Mouse (Mus musculus) embryonic stem cell, embryonic (primary cell): ENCODE data around the gene Grm8.

Source experiments
- CTCF ChIA-PET, 4 experiments: fragments of 300-600 bp in 2 of 4; fragments of 350-600 bp in 2 of 4; sonication (Branson Sonifier 250); formaldehyde crosslinking; loops; one replicate each; lab custom pipeline; 2022; ENCODE audit warnings: inconsistent platforms in 2 of 4; lab: Charles Lee
- POLR2A ChIA-PET, 4 experiments: fragments of 300-600 bp in 2 of 4; fragments of 350-600 bp in 2 of 4; sonication (Branson Sonifier 250); formaldehyde crosslinking; loops; one replicate each; lab custom pipeline; 2022; ENCODE audit warnings: antibody characterized with exemption in 4 of 4, inconsistent platforms in 1 of 4; lab: Charles Lee

The Grm8 gene

DNA sequence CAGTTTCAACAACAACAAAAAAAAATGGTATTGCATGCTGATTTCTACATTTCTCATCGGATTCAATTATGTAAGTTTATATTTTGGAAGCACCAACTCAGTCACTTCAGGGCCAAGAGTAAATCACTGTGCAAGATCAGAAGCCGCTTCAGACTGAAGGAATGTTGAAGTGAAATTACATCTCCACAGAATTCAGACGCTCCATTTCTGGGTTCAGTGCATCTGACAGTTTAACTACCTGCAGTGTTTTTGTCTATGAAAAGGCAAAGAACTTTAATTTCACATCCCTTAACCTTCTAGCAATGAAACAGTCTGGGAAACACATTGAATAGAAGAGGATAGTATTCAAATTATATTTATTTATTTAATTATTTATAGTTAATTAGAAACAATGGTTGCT, 59.4 kb downstream of the Grm8 start:
- POLR2A ChIA-PET, result no interaction called here
- CTCF ChIA-PET, result no interaction called here

DNA sequence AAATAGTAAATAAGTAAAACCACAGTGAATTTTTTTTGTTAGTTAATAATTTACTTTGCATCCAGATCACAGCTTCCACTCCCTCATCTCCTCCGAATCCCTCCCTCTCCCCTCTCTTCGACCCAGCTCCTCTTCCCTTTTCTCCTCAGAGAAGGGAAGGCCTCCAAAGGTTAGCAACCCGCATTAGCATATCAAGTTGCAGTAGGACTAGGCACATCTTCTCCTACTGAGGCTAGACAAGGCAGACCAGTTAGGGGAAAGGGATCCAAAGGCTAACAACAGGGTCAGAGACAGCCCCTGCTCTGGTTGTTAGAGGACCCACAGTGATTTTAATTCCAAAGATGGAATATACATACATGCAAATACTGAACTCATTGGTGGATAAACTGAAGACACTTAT, 60.5 kb downstream of the Grm8 start:
- CTCF ChIA-PET, result no interaction called here

DNA sequence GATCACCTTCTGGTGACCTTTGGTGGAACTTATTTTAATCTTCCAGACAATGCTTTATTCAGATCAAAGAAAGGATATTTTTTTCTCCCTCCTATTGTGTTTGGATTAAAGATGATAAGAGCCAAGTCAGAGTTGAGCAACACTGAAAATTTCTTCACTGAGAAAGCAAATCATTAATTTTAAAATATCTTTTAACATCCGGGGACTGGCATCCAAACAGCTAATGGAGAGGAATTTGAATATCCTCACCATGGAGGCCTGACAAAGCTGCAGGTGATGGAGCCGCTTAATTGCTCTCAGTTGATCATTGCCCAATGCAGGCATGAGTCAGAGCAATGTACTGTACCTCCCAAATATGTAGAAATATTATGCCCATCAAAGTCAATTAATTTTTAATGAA, 83.0 kb downstream of the Grm8 start:
- ChIA-PET POLR2A (no interaction called here), CTCF (no interaction called here)

More for the DNA sequence above, 60.5 kb downstream of the Grm8 start:
- POLR2A ChIA-PET, result no interaction called here

DNA sequence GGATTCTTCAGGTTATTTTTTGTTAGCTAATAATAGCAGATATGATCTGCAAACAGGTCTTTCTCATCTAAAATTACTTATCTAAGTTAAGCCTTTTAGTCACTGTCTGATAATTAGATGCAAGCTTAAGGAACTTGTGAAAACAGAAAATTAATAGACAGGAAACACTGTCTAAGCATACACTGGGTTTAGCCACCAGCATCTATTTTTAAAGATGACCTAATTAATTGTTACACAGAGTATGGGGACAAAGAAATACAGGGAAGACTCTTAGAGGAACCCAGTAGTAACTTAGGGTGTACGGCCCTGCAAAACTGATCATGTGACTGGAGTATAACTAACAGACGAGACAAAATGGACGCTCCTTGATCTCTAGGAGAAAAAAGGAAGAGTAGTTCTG, 92.6 kb downstream of the Grm8 start:
- CTCF ChIA-PET, result no interaction called here
- POLR2A ChIA-PET, result no interaction called here

DNA sequence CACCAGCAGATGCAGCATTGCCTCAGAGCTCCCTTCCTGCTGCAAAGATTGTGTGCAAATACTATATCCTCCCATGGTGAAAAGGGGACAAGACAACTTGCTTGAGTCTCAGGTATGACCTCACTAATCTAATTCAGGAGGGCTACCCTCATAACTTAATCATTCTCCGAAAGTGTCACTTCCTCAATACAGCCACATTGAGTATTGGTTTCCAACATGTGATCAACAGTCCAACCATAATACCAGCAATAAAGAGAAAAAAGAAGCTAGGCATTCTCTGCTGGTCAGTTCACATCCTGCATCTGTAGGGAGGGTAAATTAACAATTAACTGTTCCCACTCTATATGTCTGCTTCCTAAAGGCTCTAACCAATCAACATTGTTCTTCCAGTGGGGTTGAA, 94.2 kb downstream of the Grm8 start:
- CTCF ChIA-PET, result no interaction called here
- POLR2A ChIA-PET, result no interaction called here

DNA sequence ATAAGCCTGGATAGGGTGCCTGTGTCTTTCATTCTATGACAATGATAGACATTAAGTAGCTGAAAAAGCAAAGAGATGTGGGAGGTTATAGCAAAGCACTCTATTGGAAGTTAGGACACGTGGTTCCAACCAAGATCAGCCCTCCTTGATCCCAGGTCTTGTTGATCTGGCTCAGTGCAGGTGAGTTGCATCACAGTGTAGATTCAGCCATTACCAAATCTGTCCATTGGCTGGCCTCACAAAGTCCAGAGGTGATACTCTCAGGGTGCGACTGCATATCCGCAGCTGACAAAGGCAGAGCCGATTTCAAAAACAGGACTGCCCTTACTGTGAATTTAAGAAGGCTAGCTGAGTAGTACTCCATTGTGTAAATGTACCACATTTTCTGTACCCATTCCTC, 103.0 kb downstream of the Grm8 start:
- ChIA-PET POLR2A (interaction anchor here in 1 of 4 experiments (0.6 kb wide), 1 partner anchor 100 kb away, joined by 4 read pairs; no protein-coding TSS in a partner anchor), CTCF (no interaction called here)

DNA sequence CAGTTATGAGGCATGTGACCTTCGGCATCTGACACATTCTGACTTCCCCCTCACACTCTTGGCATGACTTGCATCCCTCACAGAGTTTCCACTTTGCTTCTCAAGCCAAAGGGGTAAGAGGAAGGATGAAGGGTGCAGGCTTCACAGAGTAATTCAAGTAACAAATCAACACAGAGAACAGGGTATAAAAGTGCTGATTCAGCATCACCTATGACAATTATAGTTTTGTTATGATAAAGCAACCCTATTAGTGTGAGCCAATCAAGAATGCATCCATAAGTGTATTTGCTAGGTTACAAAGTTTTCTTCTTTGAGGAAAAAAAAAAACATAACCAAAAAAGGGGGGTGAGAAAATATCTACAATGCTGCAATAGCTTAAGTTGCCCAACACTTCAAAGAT, 117.3 kb downstream of the Grm8 start:
- ChIA-PET POLR2A (no interaction called here), CTCF (no interaction called here)

DNA sequence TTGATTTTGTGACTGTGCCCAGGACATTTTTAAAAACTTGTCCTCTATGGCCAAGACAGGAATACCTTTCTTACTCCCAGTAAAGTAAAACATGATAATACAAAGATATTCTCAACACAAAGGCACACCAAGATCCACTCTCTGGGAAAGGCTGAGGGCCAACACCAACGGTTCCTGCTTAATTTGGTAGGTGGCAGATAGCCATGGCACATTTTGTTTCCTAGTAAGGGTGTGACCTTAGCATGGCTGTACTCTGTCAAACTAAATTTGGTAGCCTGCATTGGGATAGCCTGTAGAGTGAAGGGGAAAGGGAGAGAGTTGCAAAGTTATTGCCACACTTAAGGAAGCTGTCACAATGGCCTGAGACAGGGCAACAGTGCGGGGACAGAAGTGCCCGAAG, 128.0 kb downstream of the Grm8 start:
- POLR2A ChIA-PET, result no interaction called here
- CTCF ChIA-PET, result no interaction called here

DNA sequence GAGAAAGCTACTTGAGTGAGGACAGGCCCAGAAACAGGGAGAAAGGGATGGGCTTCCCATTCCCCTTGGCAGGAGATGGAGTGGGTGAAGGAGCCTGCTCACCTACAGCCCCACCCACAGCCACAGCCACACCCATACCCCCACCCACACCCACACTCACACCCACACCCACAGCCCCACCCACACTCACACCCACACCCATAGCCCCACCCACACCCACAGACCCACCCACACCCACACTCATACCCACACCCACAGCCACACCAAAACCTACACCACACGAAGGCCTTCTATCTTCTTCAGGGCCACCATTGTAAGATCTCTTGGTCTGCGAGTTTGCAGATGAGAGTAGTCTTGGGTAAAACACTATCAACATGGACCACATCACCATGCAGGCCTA, 137.7 kb downstream of the Grm8 start:
- ChIA-PET CTCF (no interaction called here), POLR2A (interaction anchor here in 1 of 4 experiments (1.0 kb wide), 1 partner anchor 38 kb away, joined by 3 read pairs; no protein-coding TSS in a partner anchor)

DNA sequence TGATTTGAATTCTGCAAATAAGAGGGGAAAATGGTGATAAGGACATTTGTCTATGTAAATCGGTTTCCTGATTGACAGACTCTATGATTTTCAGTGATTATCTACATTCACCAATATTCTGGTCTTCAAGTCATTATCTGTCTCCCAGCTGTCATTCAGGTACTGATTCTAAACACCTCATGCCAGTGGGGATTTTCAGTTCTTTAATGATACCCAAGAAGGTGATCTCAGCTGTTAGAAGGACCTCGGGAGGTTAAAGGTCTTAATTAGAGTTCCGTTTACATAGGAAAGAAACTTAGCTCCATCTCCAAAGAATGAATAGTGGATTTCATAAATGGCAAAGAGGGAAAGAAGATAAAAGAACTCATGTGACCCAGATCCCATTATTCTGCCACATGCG, 143.7 kb downstream of the Grm8 start:
- CTCF ChIA-PET, result no interaction called here

DNA sequence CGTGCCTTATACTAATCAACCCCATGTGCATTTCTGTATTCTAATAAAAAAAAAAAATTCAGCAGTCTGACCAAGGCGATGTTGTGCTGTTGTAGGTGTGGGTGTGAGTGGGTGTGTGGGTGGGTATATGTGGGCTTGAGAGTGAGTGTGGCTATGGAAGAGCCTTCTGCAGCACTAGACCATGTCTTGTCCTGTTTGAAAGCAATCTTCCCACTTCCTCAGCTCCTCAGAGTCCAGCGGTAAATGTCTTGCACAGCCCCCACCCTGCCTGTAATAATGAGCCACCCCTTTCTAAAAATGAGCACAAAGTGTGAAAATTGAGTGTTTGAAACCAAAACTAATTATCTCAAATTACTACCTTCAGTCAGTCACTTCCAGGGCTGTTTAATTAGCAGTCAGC, 152.4 kb downstream of the Grm8 start:
- ChIA-PET POLR2A (interaction anchor here in 1 of 4 experiments (0.8 kb wide), 1 partner anchor 85 kb away, joined by 3 read pairs; no protein-coding TSS in a partner anchor), CTCF (interaction anchor here in 1 of 4 experiments (0.6 kb wide), 1 partner anchor 18 kb away, joined by 3 read pairs; no protein-coding TSS in a partner anchor)

More for the DNA sequence above, 143.7 kb downstream of the Grm8 start:
- POLR2A ChIA-PET, result no interaction called here

DNA sequence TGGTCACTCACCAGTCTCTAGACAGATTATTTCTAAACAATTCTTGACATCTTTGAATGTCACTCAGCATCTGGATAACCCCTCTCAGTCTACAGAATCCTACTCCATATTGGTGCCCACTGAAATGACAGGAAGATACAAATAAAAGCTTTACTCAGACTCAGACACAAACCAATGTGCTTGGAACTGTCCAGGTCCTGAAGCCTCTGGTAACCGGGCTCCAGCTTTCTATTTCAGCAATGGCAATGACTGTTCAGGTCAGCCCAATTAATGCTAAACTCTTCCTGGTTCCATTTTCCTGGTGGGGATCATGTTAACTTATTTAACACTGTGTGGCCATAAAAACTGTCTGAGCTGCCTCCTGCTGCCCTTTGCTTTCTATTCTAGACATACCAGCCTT, 153.0 kb downstream of the Grm8 start:
- ChIA-PET CTCF (no interaction called here), POLR2A (interaction anchor here in 1 of 4 experiments (0.8 kb wide), 1 partner anchor 84 kb away, joined by 3 read pairs; no protein-coding TSS in a partner anchor)

DNA sequence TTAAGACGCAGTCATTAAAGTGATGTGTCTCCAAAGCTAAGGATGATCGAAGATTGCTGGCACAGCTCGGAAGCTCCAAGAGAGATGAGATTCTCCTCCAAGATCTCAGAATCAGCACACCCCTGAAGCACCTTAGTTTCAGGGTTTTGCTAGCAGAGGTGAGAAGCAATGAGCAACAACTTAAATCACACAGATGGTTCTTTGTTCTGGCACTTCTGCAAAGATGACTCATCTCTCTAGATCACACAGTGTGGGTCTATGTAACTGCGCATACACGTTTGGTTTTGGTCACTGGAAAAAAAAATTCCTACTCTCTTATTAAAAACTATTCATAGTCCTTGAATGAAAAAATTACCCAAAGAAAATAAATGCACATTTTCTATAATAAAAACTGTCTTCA, 157.6 kb downstream of the Grm8 start:
- POLR2A ChIA-PET, result no interaction called here

DNA sequence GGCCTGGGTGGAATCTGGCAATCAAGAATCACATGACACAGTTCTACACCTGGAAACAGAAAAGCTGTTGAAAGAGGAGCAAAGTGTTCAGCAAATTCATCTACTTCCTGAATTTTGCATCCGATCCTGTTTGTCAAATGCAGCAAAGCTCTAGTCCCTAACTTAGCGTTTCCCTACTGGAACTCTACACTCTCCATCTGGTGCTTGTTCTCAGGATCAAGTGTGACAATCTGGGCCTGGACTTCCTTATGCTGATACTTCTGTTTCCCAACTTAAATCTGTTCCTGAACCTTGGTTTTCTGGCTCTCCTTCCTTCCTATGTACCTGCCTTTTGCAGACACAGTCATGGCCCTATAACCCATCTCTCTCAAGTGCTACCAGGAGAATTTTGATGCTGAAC, 166.1 kb downstream of the Grm8 start:
- ChIA-PET CTCF (no interaction called here), POLR2A (no interaction called here)

More for the DNA sequence above, 157.6 kb downstream of the Grm8 start:
- CTCF ChIA-PET, result no interaction called here

DNA sequence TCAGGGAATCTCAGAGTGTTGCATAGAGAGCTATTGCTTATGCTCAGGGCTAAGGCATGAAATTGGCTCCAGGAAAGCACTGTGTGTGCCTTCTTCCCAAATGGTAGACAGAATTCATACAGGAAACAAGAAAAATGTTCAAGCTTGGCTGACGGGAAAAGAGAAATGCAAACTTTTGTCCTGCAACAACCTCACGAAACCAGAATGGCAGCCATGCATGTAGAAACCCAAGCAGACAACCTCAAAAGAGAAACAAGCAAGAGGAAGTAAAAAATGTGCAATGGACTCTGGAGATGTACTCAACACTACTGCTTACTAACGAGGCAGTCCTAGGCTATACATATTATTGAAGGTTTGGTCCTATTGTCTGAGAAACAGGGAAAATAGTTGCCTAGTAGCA, 167.9 kb downstream of the Grm8 start:
- CTCF ChIA-PET, result no interaction called here
- POLR2A ChIA-PET, result no interaction called here

DNA sequence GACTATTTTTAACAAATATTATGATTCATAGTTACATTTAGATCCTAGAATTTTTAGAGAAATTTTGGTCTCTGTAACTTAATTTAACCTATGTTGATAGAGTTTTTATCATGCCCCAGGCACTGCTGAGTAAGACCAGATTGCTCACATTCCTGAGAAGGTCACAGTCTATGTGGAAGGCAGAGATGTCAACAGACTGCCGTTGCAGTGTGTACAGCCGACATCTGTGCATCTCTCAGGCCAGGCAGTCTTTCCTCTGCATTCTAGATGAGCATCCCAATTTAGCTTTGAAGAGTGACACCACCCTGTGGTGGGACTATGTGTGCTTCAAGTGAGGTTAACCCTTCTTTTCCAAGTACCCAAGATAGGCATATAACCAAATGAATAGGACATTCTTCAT, 169.7 kb downstream of the Grm8 start:
- ChIA-PET CTCF (no interaction called here), POLR2A (no interaction called here)

DNA sequence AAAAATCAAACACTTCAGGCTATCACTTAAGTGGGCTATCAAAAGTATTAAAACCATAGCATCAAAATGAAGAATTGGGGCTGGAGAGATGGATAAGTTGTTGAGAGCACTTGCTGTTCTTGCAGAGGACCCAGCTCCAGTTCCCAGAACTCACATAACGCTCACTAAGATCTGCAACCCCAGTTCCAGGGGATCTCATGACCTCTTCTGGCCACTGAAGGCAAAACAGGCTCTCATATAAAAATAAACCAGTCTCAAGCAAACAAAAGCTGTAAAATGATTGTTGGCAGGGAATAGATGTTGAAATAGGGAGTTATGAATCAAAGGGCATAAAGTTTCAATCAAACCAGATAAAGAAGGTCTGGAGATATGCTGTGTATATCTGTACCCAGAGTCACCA, 171.1 kb downstream of the Grm8 start:
- POLR2A ChIA-PET, result interaction anchor here in 1 of 4 experiments (1.5 kb wide), 1 partner anchor 21 kb away, joined by 3 read pairs; no protein-coding TSS in a partner anchor

DNA sequence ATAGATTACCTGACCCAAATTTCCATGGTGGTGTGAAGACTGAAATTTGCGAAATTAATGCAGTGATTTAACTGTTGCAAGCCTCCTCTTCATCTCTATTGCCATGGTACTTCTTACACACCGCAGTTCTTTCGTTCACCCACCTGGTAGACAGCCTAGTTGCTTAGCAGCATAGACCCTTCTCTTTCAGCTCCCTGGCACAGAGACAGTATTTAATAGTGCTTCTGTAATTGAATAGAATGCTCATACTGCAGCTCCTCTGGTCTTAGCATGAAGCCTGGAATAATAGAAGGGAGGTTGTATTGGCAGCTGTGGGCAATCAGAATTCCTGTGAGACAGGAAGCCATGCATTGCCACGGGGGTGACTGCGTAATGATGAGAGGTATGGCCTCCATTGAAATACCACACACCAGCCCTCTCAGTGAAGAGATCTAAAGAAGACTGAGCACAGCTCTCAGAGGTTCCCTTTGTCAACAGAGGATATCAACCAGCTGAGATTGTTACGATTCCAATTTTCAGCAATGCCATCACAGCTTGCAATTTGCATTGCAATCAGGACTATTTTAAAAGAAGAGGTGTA, 178.6 kb downstream of the Grm8 start:
- POLR2A ChIA-PET, result no interaction called here
- CTCF ChIA-PET, result no interaction called here

More for the DNA sequence above, 171.1 kb downstream of the Grm8 start:
- CTCF ChIA-PET, result interaction anchor here in 2 of 4 experiments (0.6 to 1.1 kb wide), 2 partner anchors 10 to 384 kb away, joined by 3 read pairs; no protein-coding TSS in a partner anchor

DNA sequence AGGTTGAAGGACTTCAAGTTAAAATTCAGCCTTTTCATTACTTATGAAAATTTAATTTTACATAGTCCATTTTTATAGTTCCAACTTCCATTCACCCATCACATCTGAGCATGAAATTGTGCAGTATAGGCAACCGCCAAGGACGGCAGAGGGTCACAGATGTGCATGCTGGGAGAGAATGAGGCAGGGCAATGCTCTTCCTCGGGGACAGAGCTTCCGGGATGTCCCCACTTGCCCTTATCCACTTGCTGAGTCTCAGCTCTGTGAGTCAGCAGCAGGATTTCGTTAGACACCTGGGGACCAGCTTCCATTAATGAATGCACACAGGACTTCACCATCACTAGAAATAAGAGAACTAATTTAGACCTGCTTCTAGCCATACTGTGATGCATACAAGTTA, 183.5 kb downstream of the Grm8 start:
- CTCF ChIA-PET, result no interaction called here
- POLR2A ChIA-PET, result no interaction called here

DNA sequence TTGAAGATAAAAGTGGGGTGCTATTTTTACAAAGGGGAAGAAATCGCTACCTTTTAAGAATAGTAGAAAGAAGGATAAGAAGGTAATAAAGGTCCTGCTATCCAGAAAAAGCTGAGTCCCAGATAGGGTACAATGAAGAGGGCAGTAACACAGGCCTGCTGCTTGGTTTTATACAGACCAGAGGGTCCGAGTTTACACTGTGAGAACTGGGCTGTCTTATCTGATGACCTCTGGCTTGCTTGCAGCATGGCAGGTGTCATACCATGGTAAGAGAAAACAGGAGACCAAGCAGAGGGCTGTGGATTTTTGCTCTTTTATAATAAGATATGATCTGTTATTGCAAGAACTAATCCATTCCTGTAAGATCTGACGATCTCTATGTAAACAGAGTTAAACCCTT, 206.9 kb downstream of the Grm8 start:
- ChIA-PET POLR2A (no interaction called here), CTCF (no interaction called here)

DNA sequence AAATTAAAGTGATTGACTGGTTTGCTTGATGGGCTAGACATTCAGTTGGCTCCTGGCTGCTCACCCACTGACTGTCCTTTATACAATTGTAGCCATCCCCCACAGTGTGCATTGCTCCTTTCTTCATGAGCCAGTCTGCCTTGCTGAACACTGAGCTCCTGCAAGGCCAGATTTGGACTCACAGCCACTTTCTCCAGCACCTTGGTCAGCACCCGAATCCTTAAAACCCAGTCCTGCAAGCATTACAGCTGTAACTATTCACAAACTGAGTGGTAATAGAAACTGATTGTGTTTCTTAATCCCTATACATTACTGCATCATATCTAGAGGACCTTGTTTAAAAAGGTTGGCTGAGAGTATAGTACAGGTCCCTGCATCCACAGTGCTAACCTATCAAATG, 221.7 kb downstream of the Grm8 start:
- ChIA-PET CTCF (no interaction called here), POLR2A (no interaction called here)
